Mouse (Mus musculus) kidney, embryonic 14.5 days (tissue): Measurements from ENCODE around the gene Macrod2. TPM values are rescaled to one million over a fixed set of nuclear protein-coding genes. Genes with fewer than 3 reads are reported as not detected.

Experiments
- ATAC-seq: fragments of 200-750 bp; cut with Nextera tagmentation; 2 replicates; pipeline ENCODE4 v1.8.0; 2017; ENCODE audit warnings: moderate number of reproducible peaks, mild to moderate bottlenecking, moderate TSS enrichment, moderate library complexity; ENCODE audit not compliant: low FRiP score, low TSS enrichment
- H3K27ac ChIP-seq: fragments of 300-500 bp; sonication (generic); 2 replicates; pipeline ENCODE4 v1.5.1; 2014; ENCODE audit warnings: low read depth, mild to moderate bottlenecking, low read length, moderate library complexity, mixed read lengths
- H3K27me3 ChIP-seq: fragments of 300-500 bp; sonication (generic); 2 replicates; pipeline ENCODE4 v1.6.1; 2014; ENCODE audit warnings: mild to moderate bottlenecking, low read length; ENCODE audit not compliant: control insufficient read depth, insufficient read depth
- H3K36me3 ChIP-seq: fragments of 300-500 bp; sonication (generic); 2 replicates; pipeline ENCODE4 v1.6.1; 2014; ENCODE audit warnings: low read length, mixed read lengths; ENCODE audit not compliant: control insufficient read depth, insufficient read depth
- H3K4me1 ChIP-seq: fragments of 300-500 bp; sonication (generic); 2 replicates; pipeline ENCODE4 v1.6.1; 2014; ENCODE audit warnings: low read length, mixed read lengths; ENCODE audit not compliant: control insufficient read depth, insufficient read depth
- H3K4me2 ChIP-seq: fragments of 300-500 bp; sonication (generic); replicated peaks from 2 replicates; pipeline ENCODE4 v1.6.1; 2014; ENCODE audit warnings: low read depth, mild to moderate bottlenecking, low read length
- H3K4me3 ChIP-seq: fragments of 300-500 bp; sonication (generic); 2 replicates; pipeline ENCODE4 v1.5.1; 2014; ENCODE audit warnings: mild to moderate bottlenecking, low read length
- H3K9ac ChIP-seq: fragments of 300-500 bp; sonication (generic); 2 replicates; pipeline ENCODE4 v1.6.1; 2014; ENCODE audit warnings: low read depth, mild to moderate bottlenecking, low read length, moderate library complexity
- H3K9me3 ChIP-seq: fragments of 300-500 bp; sonication (generic); 2 replicates; pipeline ENCODE4 v1.6.1; 2016; ENCODE audit warnings: low read length; ENCODE audit not compliant: control insufficient read depth
- WGBS: fragments of 180-500 bp; shearing (Covaris S2); extraction: QIAGEN DNeasy Blood & Tissue Kit; methylation state at CpG from one replicate; pipeline ENCODE4 v1.1.7; 2014; 5-methylcytosine and 5-hydroxymethylcytosine counted together
- polyA plus RNA-seq: library from polyadenylated mRNA; unstranded; fragments of >200 nt; fragmentation: Nextera tagmentation; extraction: Ambion mirVana; gene quantifications from 2 replicates; pipeline ENCODE4 v1.2.1, GENCODE M21; 2014

Macrod2 gene
- polyA plus RNA-seq = 22.2 and 32.5 TPM in 2 replicates

DNA sequence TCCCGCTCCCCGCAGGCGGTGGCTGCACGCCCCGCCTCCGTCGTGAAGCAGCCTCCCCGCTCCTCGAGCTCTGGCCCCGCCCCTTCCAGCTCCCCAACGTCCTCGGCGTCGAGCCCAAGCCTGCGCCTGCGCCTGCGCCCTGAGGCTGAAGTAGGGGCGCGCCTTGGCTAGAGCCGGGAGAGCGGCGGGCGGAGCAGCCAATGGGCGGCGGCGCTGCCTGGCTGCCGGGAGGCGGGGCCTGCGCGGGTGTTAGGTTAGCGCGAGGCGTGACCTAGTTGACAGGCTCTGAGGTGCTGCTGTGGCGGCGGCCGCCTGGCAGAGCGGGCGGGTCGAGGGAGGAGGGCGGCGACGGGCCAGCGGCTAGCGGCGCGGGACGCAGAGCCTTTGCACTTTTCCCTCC is at the start of gene Macrod2:
Gene Macrod2 (plus strand): TSS at position 131 of the 400 bp plus-strand sequence.
- H3K36me3 ChIP-seq = no peaks in the 10 kb centered on the region
- ATAC-seq = peak; percentile 100
- no peaks in the 10 kb centered on the region for H3K4me1 ChIP-seq
- peak within 1 kb of the TSS; percentile 70 for H3K9ac ChIP-seq
- H3K27me3 ChIP-seq = peaks cover 2% of the 10 kb centered on the region; the same call in 1 of the 2 replicates
- WGBS = under 1% methylated on average over 45 of the region's 47 CpGs
- no peaks in the 10 kb centered on the region for H3K9me3 ChIP-seq
- H3K27ac ChIP-seq = no peak within 1 kb of the TSS
- H3K4me3 ChIP-seq = peak within 1 kb of the TSS; percentile 78
- H3K4me2 ChIP-seq = peak within 1 kb of the TSS; percentile 95

GRCm38 (mm10) chr2:140359905-140360304 is 35.2 kb upstream of the Macrod2 start:
- 36% methylated on average over 2 of the region's 2 CpGs for WGBS
- Histone ChIP-seq H3K4me1 (no peaks in the 10 kb centered on the region), H3K27ac (no peak overlapping the region), H3K9ac (no peak overlapping the region), H3K4me3 (no peak overlapping the region), H3K9me3 (no peaks in the 10 kb centered on the region), H3K4me2 (no peak overlapping the region), H3K36me3 (no peaks in the 10 kb centered on the region), H3K27me3 (no peaks in the 10 kb centered on the region)
- ATAC-seq = no peak

GRCm38 (mm10) chr2:140364804-140365203 is 30.3 kb upstream of the Macrod2 start:
- Histone ChIP-seq H3K36me3 (no peaks in the 10 kb centered on the region), H3K27me3 (no peaks in the 10 kb centered on the region), H3K9ac (no peak overlapping the region), H3K4me1 (no peaks in the 10 kb centered on the region), H3K4me3 (no peak overlapping the region), H3K9me3 (no peaks in the 10 kb centered on the region), H3K27ac (no peak overlapping the region), H3K4me2 (no peak overlapping the region)
- ATAC-seq = no peak
- 88% methylated on average over 1 of the region's 1 CpGs for WGBS

GRCm38 (mm10) chr2:140389525-140389924 is 5.6 kb upstream of the Macrod2 start, which contains the start of gene Sel1l2:
Sel1l2 (minus strand) TSS chr2:140389706.
- 32% methylated on average over 4 of the region's 4 CpGs for WGBS
- Histone ChIP-seq H3K4me1 (no peaks in the 10 kb centered on the region), H3K4me2 (no peak within 1 kb of the TSS), H3K27ac (no peak within 1 kb of the TSS), H3K9ac (no peak within 1 kb of the TSS), H3K9me3 (no peaks in the 10 kb centered on the region), H3K4me3 (no peak within 1 kb of the TSS), H3K27me3 (no peaks in the 10 kb centered on the region), H3K36me3 (no peaks in the 10 kb centered on the region)
- ATAC-seq = no peak

DNA sequence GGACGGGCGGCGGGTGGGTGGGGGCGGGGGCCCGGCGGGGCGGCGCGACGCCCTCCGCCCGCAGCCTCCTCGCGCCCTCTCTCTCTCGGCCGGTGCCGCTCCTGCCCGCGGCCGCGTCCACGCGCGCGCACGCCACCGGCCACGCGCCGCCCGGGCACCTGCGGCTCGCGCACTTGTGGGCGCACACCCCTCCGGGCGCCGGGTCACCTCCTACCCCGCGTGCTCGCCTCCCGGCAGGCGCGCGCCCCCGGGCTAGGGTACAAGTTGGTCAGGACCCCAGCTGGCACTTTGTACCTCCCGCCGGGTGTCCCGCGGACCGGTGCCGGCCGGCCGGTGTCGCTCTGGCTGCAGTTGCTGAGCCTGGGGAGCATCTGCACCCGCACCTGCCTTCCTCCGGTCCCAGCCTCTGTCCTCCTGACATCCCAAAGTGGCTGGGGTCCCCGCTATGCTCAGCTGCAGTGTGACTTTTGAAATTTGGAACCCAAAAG is 679 bp downstream of the Macrod2 start:
- H3K27ac ChIP-seq = no peak overlapping the region
- peak; percentile 74 for ATAC-seq

DNA sequence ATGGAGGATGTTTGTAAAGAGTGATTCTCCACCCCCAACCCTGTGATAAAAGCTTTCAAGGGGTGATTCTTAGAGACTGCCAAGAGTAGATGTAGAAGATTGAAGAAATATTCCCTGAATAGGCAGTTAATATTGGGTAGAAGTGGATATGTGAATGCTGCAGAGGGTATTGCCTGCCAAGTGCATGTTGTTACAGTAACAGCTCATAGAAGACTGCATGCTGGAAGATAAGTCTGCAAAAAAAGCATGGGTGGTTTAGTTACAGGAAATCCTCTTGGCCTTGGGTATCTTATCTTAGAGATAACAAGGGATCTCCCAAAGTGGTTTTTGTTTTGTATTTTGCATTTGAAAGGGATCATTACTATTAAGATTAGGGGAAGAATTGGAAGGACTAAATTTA is 30.7 kb downstream of the Macrod2 start:
- ATAC-seq = no peak
- Histone ChIP-seq H3K4me3 (no peak overlapping the region), H3K4me2 (no peak overlapping the region), H3K27ac (no peak overlapping the region), H3K9me3 (no peaks in the 10 kb centered on the region), H3K27me3 (no peaks in the 10 kb centered on the region), H3K36me3 (no peaks in the 10 kb centered on the region), H3K4me1 (no peaks in the 10 kb centered on the region), H3K9ac (no peak overlapping the region)

More for the DNA sequence above, 679 bp downstream of the Macrod2 start:
- Histone ChIP-seq H3K4me2 (peak overlapping the region; percentile 95), H3K9ac (peak overlapping the region; percentile 70), H3K9me3 (no peaks in the 10 kb centered on the region), H3K27me3 (peaks cover 2% of the 10 kb centered on the region; the same call in 1 of the 2 replicates), H3K36me3 (no peaks in the 10 kb centered on the region), H3K4me1 (no peaks in the 10 kb centered on the region), H3K4me3 (peak overlapping the region; percentile 78)
- 1% methylated on average over 41 of the region's 58 CpGs for WGBS

GRCm38 (mm10) chr2:140427283-140427682 is 32.2 kb downstream of the Macrod2 start:
- no peak overlapping the region for H3K4me2 ChIP-seq
- no peak overlapping the region for H3K27ac ChIP-seq
- H3K27me3 ChIP-seq = no peaks in the 10 kb centered on the region
- ATAC-seq = peak; percentile 68; the same call in 1 of the 2 replicates
- H3K9ac ChIP-seq = no peak overlapping the region
- H3K4me3 ChIP-seq = no peak overlapping the region
- H3K4me1 ChIP-seq = no peaks in the 10 kb centered on the region
- H3K9me3 ChIP-seq = no peaks in the 10 kb centered on the region
- H3K36me3 ChIP-seq = no peaks in the 10 kb centered on the region
- 25% methylated on average over 4 of the region's 4 CpGs for WGBS

- 81% methylated on average over 4 of the region's 4 CpGs for WGBS
- Histone ChIP-seq H3K4me1 (no peaks in the 10 kb centered on the region), H3K27me3 (no peaks in the 10 kb centered on the region), H3K4me3 (no peak overlapping the region), H3K4me2 (no peak overlapping the region), H3K36me3 (no peaks in the 10 kb centered on the region), H3K27ac (no peak overlapping the region), H3K9me3 (no peaks in the 10 kb centered on the region), H3K9ac (no peak overlapping the region)
- ATAC-seq = no peak
These were observed 44.0 kb downstream of the Macrod2 start for GRCm38 (mm10) chr2:140439081-140439480.

GRCm38 (mm10) chr2:140448636-140449035 is 53.5 kb downstream of the Macrod2 start:
- 74% methylated on average over 2 of the region's 2 CpGs for WGBS
- H3K27me3 ChIP-seq = no peaks in the 10 kb centered on the region
- H3K9me3 ChIP-seq = no peaks in the 10 kb centered on the region
- H3K36me3 ChIP-seq = no peaks in the 10 kb centered on the region
- H3K4me3 ChIP-seq = no peak overlapping the region
- no peak overlapping the region for H3K27ac ChIP-seq
- ATAC-seq = no peak
- H3K4me2 ChIP-seq = no peak overlapping the region
- no peak overlapping the region for H3K9ac ChIP-seq
- no peaks in the 10 kb centered on the region for H3K4me1 ChIP-seq
